Mouse (Mus musculus): ENCODE results near the gene Sec24d.

The Sec24d gene

GRCm38 (mm10) chr3:123298283-123298682 is 31.0 kb downstream of the Sec24d start:
- DNase-seq: no peak

- no peak for DNase-seq
Measured at GRCm38 (mm10) chr3:123301521-123301920, 34.3 kb downstream of the Sec24d start.

- no peak for DNase-seq
Measured at GRCm38 (mm10) chr3:123305611-123306010, 38.4 kb downstream of the Sec24d start.

GRCm38 (mm10) chr3:123307446-123307845 is 40.2 kb downstream of the Sec24d start:
- DNase-seq: no peak

- no peak for DNase-seq
Measured at GRCm38 (mm10) chr3:123309141-123309540, 41.9 kb downstream of the Sec24d start.

GRCm38 (mm10) chr3:123312477-123313062 is 45.3 kb downstream of the Sec24d start:
- no peak for DNase-seq

GRCm38 (mm10) chr3:123313477-123313876 is 46.2 kb downstream of the Sec24d start:
- DNase-seq: no peak

GRCm38 (mm10) chr3:123313920-123314614 is 46.8 kb downstream of the Sec24d start:
- no peak for DNase-seq

GRCm38 (mm10) chr3:123316066-123316465 is 48.8 kb downstream of the Sec24d start:
- DNase-seq: no peak

- DNase-seq: no peak
Measured at GRCm38 (mm10) chr3:123317081-123317480, 49.8 kb downstream of the Sec24d start.

GRCm38 (mm10) chr3:123320341-123320740 is 53.1 kb downstream of the Sec24d start:
- DNase-seq: no peak

- DNase-seq: peak in 1 of 2 experiments; percentile 26
Measured at GRCm38 (mm10) chr3:123321612-123322011, 54.4 kb downstream of the Sec24d start.

- no peak for DNase-seq
Measured at GRCm38 (mm10) chr3:123322147-123322546, 54.9 kb downstream of the Sec24d start.

- DNase-seq: no peak
Measured at GRCm38 (mm10) chr3:123324326-123324725, 57.1 kb downstream of the Sec24d start.

GRCm38 (mm10) chr3:123329251-123329650 is 62.0 kb downstream of the Sec24d start:
- peak; percentile 54 to 73 for DNase-seq

GRCm38 (mm10) chr3:123330221-123330620 is 63.0 kb downstream of the Sec24d start:
- DNase-seq: no peak

GRCm38 (mm10) chr3:123332330-123333054 is 65.2 kb downstream of the Sec24d start:
- no peak for DNase-seq

GRCm38 (mm10) chr3:123333055-123333424 is 65.8 kb downstream of the Sec24d start:
- peak; percentile 65 to 77 for DNase-seq

GRCm38 (mm10) chr3:123334947-123335346 is 67.7 kb downstream of the Sec24d start:
- no peak for DNase-seq

GRCm38 (mm10) chr3:123335480-123335879 is 68.2 kb downstream of the Sec24d start:
- DNase-seq: peak; percentile 32

- DNase-seq: no peak
Measured at GRCm38 (mm10) chr3:123336455-123336854, 69.2 kb downstream of the Sec24d start.

- DNase-seq: no peak
Measured at GRCm38 (mm10) chr3:123336951-123337350, 69.7 kb downstream of the Sec24d start.

GRCm38 (mm10) chr3:123337853-123338252 is 70.6 kb downstream of the Sec24d start:
- DNase-seq: no peak

- DNase-seq: no peak
Measured at GRCm38 (mm10) chr3:123338666-123339195, 71.5 kb downstream of the Sec24d start.
